Mouse (Mus musculus): Measurements from ENCODE around the gene Tmem98.

DNA sequence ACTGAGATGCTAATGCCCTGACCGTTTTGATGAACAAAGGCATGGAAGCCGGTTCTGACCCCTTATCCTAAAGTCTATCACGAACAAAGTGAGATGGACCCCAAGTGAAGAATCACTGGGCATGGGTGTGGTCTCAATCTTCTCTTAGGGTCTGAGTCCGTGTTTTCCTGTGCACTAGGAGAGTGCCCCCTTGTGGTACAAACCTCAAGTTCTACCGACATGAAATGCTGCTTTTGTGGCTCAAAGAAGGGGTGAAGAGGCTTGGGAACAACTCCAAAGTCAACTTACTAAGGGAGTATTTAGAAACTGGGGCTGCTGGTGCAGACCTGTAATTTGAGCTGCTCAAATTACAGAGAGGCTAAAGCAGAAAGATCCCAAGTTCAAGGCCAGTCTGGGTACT is 41.9 kb downstream of the Tmem98 start:
- TF ChIP-seq POLR2A (IDR thresholded peaks at IDR 0.05; ENCODE audit: control insufficient read depth, extremely low read depth, insufficient read depth, low read length, poor library complexity): no peak
- no peak for TF ChIP-seq CTCF (IDR thresholded peaks at IDR 0.05; ENCODE audit: borderline replicate concordance, control insufficient read depth, extremely low read depth, insufficient read depth, low read length, poor library complexity)
